Mouse (Mus musculus) kidney, adult 2 months (tissue): ENCODE measurements around the gene Eif4e2. TPM values are rescaled to one million over a fixed set of nuclear protein-coding genes. Genes with fewer than 3 reads are reported as not detected.

Source experiments
- DNase-seq: peaks from one replicate; pipeline ENCODE4 v3.0.0; 2021
- H3K27ac ChIP-seq: fragments of 200-500 bp; 2 replicates; pipeline ENCODE4 v1.5.1; 2012; ENCODE audit warnings: low read depth, low read length, control low read depth, inconsistent platforms; ENCODE audit not compliant: insufficient read depth
- H3K27me3 ChIP-seq: fragments of 200-500 bp; replicated peaks from 2 replicates; pipeline ENCODE4 v1.6.1; 2012; ENCODE audit warnings: mild to moderate bottlenecking, moderate library complexity, low read length, inconsistent platforms; ENCODE audit not compliant: control insufficient read depth, insufficient read depth
- H3K36me3 ChIP-seq: fragments of 200-500 bp; 2 replicates; pipeline ENCODE4 v1.6.1; 2012; ENCODE audit warnings: mild to moderate bottlenecking, moderate library complexity, low read length, inconsistent platforms; ENCODE audit not compliant: control insufficient read depth, insufficient read depth
- H3K4me1 ChIP-seq: fragments of 200-500 bp; 2 replicates; pipeline ENCODE4 v1.6.1; 2011; ENCODE audit warnings: low read length; ENCODE audit not compliant: control insufficient read depth, insufficient read depth
- H3K4me3 ChIP-seq: fragments of 200-500 bp; 2 replicates; pipeline ENCODE4 v1.5.1; 2011; ENCODE audit warnings: mild to moderate bottlenecking, low read depth, low read length, control low read depth; ENCODE audit not compliant: insufficient read depth
- CTCF ChIP-seq: fragments of 200-500 bp; conservative IDR thresholded peaks from 2 replicates; pipeline ENCODE4 v1.5.1; 2011; ENCODE audit warnings: low read depth, mild to moderate bottlenecking, control low read depth, low read length, moderate library complexity, mixed read lengths; ENCODE audit not compliant: insufficient read depth, insufficient read length
- POLR2A ChIP-seq: fragments of 200-500 bp; IDR thresholded peaks from one replicate; pipeline ENCODE4 v1.6.1; 2011; ENCODE audit warnings: low read depth, low read length, control low read depth
- WGBS: fragments of 180-500 bp; shearing (Covaris S2); methylation state at CpG from one replicate; pipeline ENCODE4 v1.1.7; 2018; 5-methylcytosine and 5-hydroxymethylcytosine counted together
- polyA plus RNA-seq: library from polyadenylated mRNA; depleted of rRNA; stranded (reverse); fragments of >200 nt; gene quantifications from 2 replicates; pipeline ENCODE4 v1.2.3, GENCODE M21; 2012

Gene Eif4e2
- polyA plus RNA-seq, 1 experiment = 42.7 TPM

GRCm38 (mm10) chr1:87225739-87226138 lies 12.0 kb downstream of the Eif4e2 start:
- Histone ChIP-seq H3K4me1 (no peaks in the 10 kb centered on the region), H3K36me3 (peaks cover 29% of the 10 kb centered on the region), H3K27me3 (no peaks in the 10 kb centered on the region), H3K27ac (no peak overlapping the region), H3K4me3 (no peak overlapping the region)
- 96% methylated on average over 8 of the region's 8 CpGs for WGBS
- no peak for TF ChIP-seq CTCF
- no peak for TF ChIP-seq POLR2A
- no peak for DNase-seq

GRCm38 (mm10) chr1:87226409-87227159 lies 12.9 kb downstream of the Eif4e2 start:
- no peaks in the 10 kb centered on the region for H3K27me3 ChIP-seq
- no peak for DNase-seq
- no peak for TF ChIP-seq CTCF
- TF ChIP-seq POLR2A = no peak
- peaks cover 23% of the 10 kb centered on the region for H3K36me3 ChIP-seq
- no peak overlapping the region for H3K4me3 ChIP-seq
- H3K27ac ChIP-seq = no peak overlapping the region
- H3K4me1 ChIP-seq = no peaks in the 10 kb centered on the region
- 95% methylated on average over 1 of the region's 1 CpGs for WGBS

- H3K36me3 ChIP-seq = peaks cover 18% of the 10 kb centered on the region
- 94% methylated on average over 3 of the region's 3 CpGs for WGBS
Observed at GRCm38 (mm10) chr1:87227160-87227550, 13.4 kb downstream of the Eif4e2 start.

GRCm38 (mm10) chr1:87230606-87231005 lies 16.9 kb downstream of the Eif4e2 start:
- DNase-seq = peak; percentile 48
- Histone ChIP-seq H3K36me3 (peaks cover 7% of the 10 kb centered on the region), H3K27ac (no peak overlapping the region), H3K4me3 (no peak overlapping the region), H3K4me1 (no peaks in the 10 kb centered on the region), H3K27me3 (no peaks in the 10 kb centered on the region)
- no peak for TF ChIP-seq CTCF
- no peak for TF ChIP-seq POLR2A
- WGBS = 65% methylated on average over 5 of the region's 5 CpGs

More at GRCm38 (mm10) chr1:87227160-87227550, 13.4 kb downstream of the Eif4e2 start:
- Histone ChIP-seq H3K4me1 (no peaks in the 10 kb centered on the region), H3K4me3 (no peak overlapping the region), H3K27me3 (no peaks in the 10 kb centered on the region), H3K27ac (no peak overlapping the region)
- no peak for DNase-seq
- TF ChIP-seq POLR2A (no peak), CTCF (no peak)

GRCm38 (mm10) chr1:87232197-87232596 lies 18.5 kb downstream of the Eif4e2 start:
- H3K27me3 ChIP-seq = no peaks in the 10 kb centered on the region
- no peak for DNase-seq
- TF ChIP-seq POLR2A (no peak), CTCF (no peak)
- no peak overlapping the region for H3K27ac ChIP-seq
- no peaks in the 10 kb centered on the region for H3K4me1 ChIP-seq
- 37% methylated on average over 7 of the region's 7 CpGs for WGBS
- no peak overlapping the region for H3K4me3 ChIP-seq
- H3K36me3 ChIP-seq = no peaks in the 10 kb centered on the region; the same call in 1 of the 2 replicates

GRCm38 (mm10) chr1:87239056-87239455 lies 25.3 kb downstream of the Eif4e2 start:
- H3K27ac ChIP-seq = no peak overlapping the region
- no peaks in the 10 kb centered on the region for H3K27me3 ChIP-seq
- H3K4me1 ChIP-seq = no peaks in the 10 kb centered on the region
- WGBS = 41% methylated on average over 8 of the region's 8 CpGs
- H3K4me3 ChIP-seq = no peak overlapping the region
- DNase-seq = peak; percentile 15
- TF ChIP-seq POLR2A (no peak), CTCF (no peak)
- H3K36me3 ChIP-seq = no peaks in the 10 kb centered on the region

- TF ChIP-seq CTCF (no peak), POLR2A (no peak)
- Histone ChIP-seq H3K4me3 (no peak overlapping the region), H3K27ac (no peak overlapping the region), H3K36me3 (no peaks in the 10 kb centered on the region), H3K4me1 (peaks cover 3% of the 10 kb centered on the region; the same call in 1 of the 2 replicates), H3K27me3 (no peaks in the 10 kb centered on the region)
- no peak for DNase-seq
- 79% methylated on average over 8 of the region's 8 CpGs for WGBS
Observed at GRCm38 (mm10) chr1:87243021-87243420, 29.3 kb downstream of the Eif4e2 start.
